Mouse (Mus musculus) ZHBTc4 (cell line): ENCODE results near the gene Trim5.
"Not testable (repeated sequence)": the region's sequence is repeated elsewhere in the genome, so short reads cannot be mapped to it uniquely, and the experiment has no call there.

Experiments used
- DNase-seq: peaks from one replicate; pipeline ENCODE4 v3.0.0-alpha.2; 2011; ENCODE audit warnings: low read depth, low spot score

The Trim5 gene

GRCm38 (mm10) chr7:104287576-104288443 lies at the start of gene Trim5:
TSS of gene Trim5 (minus strand) at chr7:104288094.
- DNase-seq: not testable (repeated sequence)

GRCm38 (mm10) chr7:104335547-104335946 lies 47.7 kb upstream of the Trim5 start:
- DNase-seq: not testable (repeated sequence)

GRCm38 (mm10) chr7:104329171-104329570 lies 41.3 kb upstream of the Trim5 start, which contains the start of gene Trim34b:
TSS of gene Trim34b (plus strand) at chr7:104329471.
- DNase-seq: not testable (repeated sequence)

- no peak for DNase-seq
These were observed 34.1 kb upstream of the Trim5 start for GRCm38 (mm10) chr7:104322028-104322427.

- DNase-seq: not testable (repeated sequence)
These were observed 27.6 kb upstream of the Trim5 start, which contains the start of gene Trim12a for GRCm38 (mm10) chr7:104315369-104316080. TSS of gene Trim12a (minus strand) at chr7:104315466.

- no peak for DNase-seq
These were observed 27.0 kb upstream of the Trim5 start for GRCm38 (mm10) chr7:104314796-104315353.

GRCm38 (mm10) chr7:104291638-104292400 lies 3.9 kb upstream of the Trim5 start:
- DNase-seq: no peak

- no peak for DNase-seq
These were observed 2.7 kb upstream of the Trim5 start for GRCm38 (mm10) chr7:104290641-104291040.

GRCm38 (mm10) chr7:104279361-104279760 lies 8.5 kb downstream of the Trim5 start:
- DNase-seq: not testable (repeated sequence)

- not testable (repeated sequence) for DNase-seq
These were observed 22.6 kb downstream of the Trim5 start for GRCm38 (mm10) chr7:104265335-104265734.

GRCm38 (mm10) chr7:104260380-104260779 lies 27.5 kb downstream of the Trim5 start:
- not testable (repeated sequence) for DNase-seq

GRCm38 (mm10) chr7:104244287-104245181 lies 43.4 kb downstream of the Trim5 start, which contains the start of gene Trim34a:
TSS of gene Trim34a (plus strand) at chr7:104244457.
- DNase-seq: peak; percentile 92

GRCm38 (mm10) chr7:104243616-104244015 lies 44.3 kb downstream of the Trim5 start:
- peak; percentile 63 for DNase-seq

- DNase-seq: no peak
These were observed 47.0 kb downstream of the Trim5 start for GRCm38 (mm10) chr7:104240857-104241256.

GRCm38 (mm10) chr7:104231203-104231602 lies 56.7 kb downstream of the Trim5 start:
- DNase-seq: peak; percentile 77

GRCm38 (mm10) chr7:104218701-104219569 lies 69.0 kb downstream of the Trim5 start, which contains the start of gene Trim6:
TSS of gene Trim6 (plus strand) at chr7:104218793.
- peak; percentile 98 for DNase-seq

- peak; percentile 86 for DNase-seq
These were observed 70.0 kb downstream of the Trim5 start for GRCm38 (mm10) chr7:104217881-104218280.

GRCm38 (mm10) chr7:104216011-104216535 lies 71.8 kb downstream of the Trim5 start:
- peak; percentile 49 for DNase-seq
